Mouse (Mus musculus): Measurements from ENCODE around the gene Olfr773. TPM values are rescaled to one million over a fixed set of nuclear protein-coding genes. Genes with fewer than 3 reads are reported as not detected.
"Not testable (repeated sequence)": the region's sequence is repeated elsewhere in the genome, so short reads cannot be mapped to it uniquely, and the experiment has no call there.

Gene Olfr773
- polyA plus RNA-seq (2015; fragmentation: Nextera tagmentation; extraction: Ambion mirVana): not detected in 2 replicates

- not testable (repeated sequence) for H3K9me3 ChIP-seq (ENCODE audit: control insufficient read depth, low read length); H3K27ac ChIP-seq (ENCODE audit: low read length); H3K4me3 ChIP-seq (ENCODE audit: low read length); H3K36me3 ChIP-seq (ENCODE audit: control insufficient read depth, insufficient read depth, low read length); ATAC-seq (ENCODE audit: low read depth); H3K9ac ChIP-seq (ENCODE audit: low read length); H3K4me1 ChIP-seq (replicated peaks; ENCODE audit: control insufficient read depth, insufficient read depth, low read length); H3K4me2 ChIP-seq (ENCODE audit: low read depth, low read length); H3K27me3 ChIP-seq (ENCODE audit: control insufficient read depth, insufficient read depth, low read depth, low read length)
These were observed at the start of gene Olfr773 for GRCm38 (mm10) chr10:129187319-129187718. Olfr773 (minus strand) TSS chr10:129187419.

- ATAC-seq (ENCODE audit: low read depth): no peak
- Histone ChIP-seq H3K4me1 (replicated peaks; ENCODE audit: control insufficient read depth, insufficient read depth, low read length) (no peaks in the 10 kb centered on the region), H3K36me3 (ENCODE audit: control insufficient read depth, insufficient read depth, low read length) (no peaks in the 10 kb centered on the region), H3K9ac (ENCODE audit: low read length) (no peak within 1 kb of the TSS), H3K27me3 (ENCODE audit: control insufficient read depth, insufficient read depth, low read depth, low read length) (no peaks in the 10 kb centered on the region), H3K9me3 (ENCODE audit: control insufficient read depth, low read length) (no peaks in the 10 kb centered on the region), H3K4me2 (ENCODE audit: low read depth, low read length) (no peak within 1 kb of the TSS), H3K27ac (ENCODE audit: low read length) (no peak within 1 kb of the TSS), H3K4me3 (ENCODE audit: low read length) (no peak within 1 kb of the TSS)
- WGBS: 58% methylated on average over 2 of the region's 2 CpGs
These were observed 48.7 kb upstream of the Olfr773 start, which contains the start of gene Olfr774 for GRCm38 (mm10) chr10:129235904-129236303. Olfr774 (plus strand) TSS chr10:129236204.

- no peak for ATAC-seq (ENCODE audit: low read depth)
- Histone ChIP-seq H3K4me3 (ENCODE audit: low read length) (no peak overlapping the region), H3K4me2 (ENCODE audit: low read depth, low read length) (no peak overlapping the region), H3K9me3 (ENCODE audit: control insufficient read depth, low read length) (no peaks in the 10 kb centered on the region), H3K4me1 (replicated peaks; ENCODE audit: control insufficient read depth, insufficient read depth, low read length) (no peaks in the 10 kb centered on the region), H3K27me3 (ENCODE audit: control insufficient read depth, insufficient read depth, low read depth, low read length) (no peaks in the 10 kb centered on the region), H3K27ac (ENCODE audit: low read length) (no peak overlapping the region), H3K36me3 (ENCODE audit: control insufficient read depth, insufficient read depth, low read length) (no peaks in the 10 kb centered on the region), H3K9ac (ENCODE audit: low read length) (no peak overlapping the region)
- 82% methylated on average over 1 of the region's 1 CpGs for WGBS
These were observed 43.5 kb upstream of the Olfr773 start for GRCm38 (mm10) chr10:129230737-129231136.

- 72% methylated on average over 3 of the region's 4 CpGs for WGBS
- ATAC-seq (ENCODE audit: low read depth); H3K27ac ChIP-seq (ENCODE audit: low read length); H3K27me3 ChIP-seq (ENCODE audit: control insufficient read depth, insufficient read depth, low read depth, low read length); H3K9ac ChIP-seq (ENCODE audit: low read length); H3K4me1 ChIP-seq (replicated peaks; ENCODE audit: control insufficient read depth, insufficient read depth, low read length); H3K36me3 ChIP-seq (ENCODE audit: control insufficient read depth, insufficient read depth, low read length); H3K9me3 ChIP-seq (ENCODE audit: control insufficient read depth, low read length); H3K4me2 ChIP-seq (ENCODE audit: low read depth, low read length); H3K4me3 ChIP-seq (ENCODE audit: low read length): not testable (repeated sequence)
These were observed 9.4 kb downstream of the Olfr773 start, which contains the start of gene Olfr772 for GRCm38 (mm10) chr10:129177821-129178220. Olfr772 (minus strand) TSS chr10:129177921.

GRCm38 (mm10) chr10:129164651-129165050 lies 22.6 kb downstream of the Olfr773 start, which contains the start of gene Olfr771:
Olfr771 (minus strand) TSS chr10:129164751.
- ATAC-seq (ENCODE audit: low read depth): no peak
- H3K27ac ChIP-seq (ENCODE audit: low read length): no peak within 1 kb of the TSS
- H3K9me3 ChIP-seq (ENCODE audit: control insufficient read depth, low read length): no peaks in the 10 kb centered on the region
- no peaks in the 10 kb centered on the region for H3K4me1 ChIP-seq (replicated peaks; ENCODE audit: control insufficient read depth, insufficient read depth, low read length)
- no peak within 1 kb of the TSS for H3K4me2 ChIP-seq (ENCODE audit: low read depth, low read length)
- no peaks in the 10 kb centered on the region for H3K27me3 ChIP-seq (ENCODE audit: control insufficient read depth, insufficient read depth, low read depth, low read length)
- no peaks in the 10 kb centered on the region for H3K36me3 ChIP-seq (ENCODE audit: control insufficient read depth, insufficient read depth, low read length)
- no peak within 1 kb of the TSS for H3K9ac ChIP-seq (ENCODE audit: low read length)
- 61% methylated on average over 1 of the region's 1 CpGs for WGBS
- H3K4me3 ChIP-seq (ENCODE audit: low read length): no peak within 1 kb of the TSS

GRCm38 (mm10) chr10:129138898-129139297 lies 48.3 kb downstream of the Olfr773 start, which contains the start of gene Olfr770:
Olfr770 (minus strand) TSS chr10:129138998.
- H3K27ac ChIP-seq (ENCODE audit: low read length): no peak within 1 kb of the TSS
- 71% methylated on average over 2 of the region's 2 CpGs for WGBS
- H3K36me3 ChIP-seq (ENCODE audit: control insufficient read depth, insufficient read depth, low read length): no peaks in the 10 kb centered on the region
- no peak within 1 kb of the TSS for H3K4me2 ChIP-seq (ENCODE audit: low read depth, low read length)
- H3K9ac ChIP-seq (ENCODE audit: low read length): no peak within 1 kb of the TSS
- no peaks in the 10 kb centered on the region for H3K4me1 ChIP-seq (replicated peaks; ENCODE audit: control insufficient read depth, insufficient read depth, low read length)
- H3K27me3 ChIP-seq (ENCODE audit: control insufficient read depth, insufficient read depth, low read depth, low read length): no peaks in the 10 kb centered on the region
- H3K4me3 ChIP-seq (ENCODE audit: low read length): no peak within 1 kb of the TSS
- H3K9me3 ChIP-seq (ENCODE audit: control insufficient read depth, low read length): no peaks in the 10 kb centered on the region
- no peak for ATAC-seq (ENCODE audit: low read depth)

Other genes starting within 250 kb of the Olfr773 start
- gene Mettl7b, start 226.4 kb downstream of the Olfr773 start, polyA plus RNA-seq (2015; fragmentation: Nextera tagmentation; extraction: Ambion mirVana): 0.20 and 0.23 TPM in 2 replicates
- gene Olfr9, start 198.0 kb downstream of the Olfr773 start, polyA plus RNA-seq (2015; fragmentation: Nextera tagmentation; extraction: Ambion mirVana): not detected in 2 replicates
- not detected in 2 replicates for gene Olfr763, start 176.6 kb downstream of the Olfr773 start, polyA plus RNA-seq (2015; fragmentation: Nextera tagmentation; extraction: Ambion mirVana)
- gene Olfr764-ps1, start 147.5 kb downstream of the Olfr773 start, polyA plus RNA-seq (2015; fragmentation: Nextera tagmentation; extraction: Ambion mirVana): not detected in 2 replicates
- gene Olfr765, start 137.4 kb downstream of the Olfr773 start, polyA plus RNA-seq (2015; fragmentation: Nextera tagmentation; extraction: Ambion mirVana): not detected in 2 replicates
- not detected in 2 replicates for gene Olfr766-ps1, start 118.4 kb downstream of the Olfr773 start, polyA plus RNA-seq (2015; fragmentation: Nextera tagmentation; extraction: Ambion mirVana)
- gene Olfr767, start 104.5 kb downstream of the Olfr773 start, polyA plus RNA-seq (2015; fragmentation: Nextera tagmentation; extraction: Ambion mirVana): not detected in 2 replicates
- not detected in 2 replicates for gene Olfr768, start 88.0 kb downstream of the Olfr773 start, polyA plus RNA-seq (2015; fragmentation: Nextera tagmentation; extraction: Ambion mirVana)
- gene Olfr769, start 69.6 kb downstream of the Olfr773 start, polyA plus RNA-seq (2015; fragmentation: Nextera tagmentation; extraction: Ambion mirVana): not detected in 2 replicates
- gene Olfr770, start 48.4 kb downstream of the Olfr773 start, polyA plus RNA-seq (2015; fragmentation: Nextera tagmentation; extraction: Ambion mirVana): not detected in 2 replicates
- not detected in 2 replicates for gene Olfr771, start 22.7 kb downstream of the Olfr773 start, polyA plus RNA-seq (2015; fragmentation: Nextera tagmentation; extraction: Ambion mirVana)
- gene Olfr772, start 9.5 kb downstream of the Olfr773 start, polyA plus RNA-seq (2015; fragmentation: Nextera tagmentation; extraction: Ambion mirVana): not detected in 2 replicates
- not detected in 2 replicates for gene Olfr774, start 48.8 kb upstream of the Olfr773 start, polyA plus RNA-seq (2015; fragmentation: Nextera tagmentation; extraction: Ambion mirVana)
- not detected in 2 replicates for gene Olfr775, start 61.0 kb upstream of the Olfr773 start, polyA plus RNA-seq (2015; fragmentation: Nextera tagmentation; extraction: Ambion mirVana)
- gene Olfr776, start 71.7 kb upstream of the Olfr773 start, polyA plus RNA-seq (2015; fragmentation: Nextera tagmentation; extraction: Ambion mirVana): not detected in 2 replicates
- not detected in 2 replicates for gene Olfr777, start 84.1 kb upstream of the Olfr773 start, polyA plus RNA-seq (2015; fragmentation: Nextera tagmentation; extraction: Ambion mirVana)
- not detected in 2 replicates for gene Olfr780, start 130.7 kb upstream of the Olfr773 start, polyA plus RNA-seq (2015; fragmentation: Nextera tagmentation; extraction: Ambion mirVana)
- not detected in 2 replicates for gene Olfr781, start 141.4 kb upstream of the Olfr773 start, polyA plus RNA-seq (2015; fragmentation: Nextera tagmentation; extraction: Ambion mirVana)
- not detected in 2 replicates for gene Olfr782, start 161.4 kb upstream of the Olfr773 start, polyA plus RNA-seq (2015; fragmentation: Nextera tagmentation; extraction: Ambion mirVana)
- gene Olfr784, start 196.7 kb upstream of the Olfr773 start, polyA plus RNA-seq (2015; fragmentation: Nextera tagmentation; extraction: Ambion mirVana): 0.05 and 0.06 TPM in 2 replicates
- gene Olfr785, start 218.0 kb upstream of the Olfr773 start, polyA plus RNA-seq (2015; fragmentation: Nextera tagmentation; extraction: Ambion mirVana): not detected in 2 replicates
- gene Olfr786, start 239.9 kb upstream of the Olfr773 start, polyA plus RNA-seq (2015; fragmentation: Nextera tagmentation; extraction: Ambion mirVana): not detected in 2 replicates

Data from lung, embryonic 16.5 days (tissue).